Mouse (Mus musculus): ENCODE data around the gene Olfr213.

DNA sequence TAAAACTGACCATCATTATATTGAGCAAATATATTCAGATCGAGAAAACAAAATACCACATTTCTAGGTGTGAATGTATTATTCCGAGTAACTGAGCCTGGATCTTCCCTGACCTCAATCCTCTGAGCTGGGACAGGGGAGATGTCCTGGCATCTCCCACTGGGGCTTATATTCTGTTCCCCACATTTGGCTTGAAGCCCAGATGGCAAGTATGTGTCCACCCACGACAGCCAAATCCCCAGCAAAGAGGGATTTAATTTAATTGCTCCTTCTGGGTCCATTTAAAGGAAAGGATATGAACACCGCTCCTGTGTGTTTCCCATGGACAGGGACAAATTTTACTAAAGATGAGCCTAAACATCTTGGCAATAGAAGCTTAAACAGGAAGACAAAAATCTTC lies 49.5 kb upstream of the Olfr213 start, which contains the start of gene Olfr211:
- no peak for TF ChIP-seq POLR2A (IDR thresholded peaks at IDR 0.05; ENCODE audit: extremely low read depth, insufficient read depth, low read length)
- no peak for TF ChIP-seq CTCF (IDR thresholded peaks at IDR 0.05; ENCODE audit: low read depth, low read length)

Data from liver, adult 2 months (tissue).